Mouse (Mus musculus) megakaryocyte-erythroid progenitor cell, adult 5-6 weeks (primary cell): ENCODE results near the gene Bcdin3d. TPM values are rescaled to one million over a fixed set of nuclear protein-coding genes. Genes with fewer than 3 reads are reported as not detected.

ENCODE experiments used
- total RNA-seq, 2 experiments: library from RNA; stranded (forward) in 1 of 2; stranded (reverse) in 1 of 2; fragments of 200-1000, 215-1000 nt in 1 of 2; fragments of >200 nt in 1 of 2; fragmentation: Nextera tagmentation in 1 of 2; gene quantifications; 2 replicates each; pipeline ENCODE4 v1.2.3; 2014 to 2017

Gene Bcdin3d
- total RNA-seq, 2 experiments from 2014 or later: 6.5 to 6.6 TPM

Other genes starting within 250 kb of the Bcdin3d start
- not detected in 2 replicates for gene Kcnh3, start 249.9 kb downstream of the Bcdin3d start, total RNA-seq (2014; fragmentation: Nextera tagmentation)
- gene Kcnh3, start 249.9 kb downstream of the Bcdin3d start, total RNA-seq (2017): not detected in 2 replicates
- 59.7 and 60.4 TPM in 2 replicates for gene Mcrs1, start 222.8 kb downstream of the Bcdin3d start, total RNA-seq (2014; fragmentation: Nextera tagmentation)
- 23.4 and 35.3 TPM in 2 replicates for gene Mcrs1, start 222.8 kb downstream of the Bcdin3d start, total RNA-seq (2017)
- 26.2 and 41.2 TPM in 2 replicates for gene Prpf40b, start 179.6 kb downstream of the Bcdin3d start, total RNA-seq (2014; fragmentation: Nextera tagmentation)
- gene Prpf40b, start 179.6 kb downstream of the Bcdin3d start, total RNA-seq (2017): 1.4 and 3.5 TPM in 2 replicates
- gene Fam186b, start 178.8 kb downstream of the Bcdin3d start, total RNA-seq (2014; fragmentation: Nextera tagmentation): not detected in 2 replicates
- gene Fam186b, start 178.8 kb downstream of the Bcdin3d start, total RNA-seq (2017): not detected in 2 replicates
- gene Fmnl3, start 104.2 kb downstream of the Bcdin3d start, total RNA-seq (2014; fragmentation: Nextera tagmentation): 0.70 and 4.9 TPM in 2 replicates
- gene Fmnl3, start 104.2 kb downstream of the Bcdin3d start, total RNA-seq (2017): 0.61 and 1.8 TPM in 2 replicates
- gene Tmbim6, start 81.8 kb downstream of the Bcdin3d start, total RNA-seq (2014; fragmentation: Nextera tagmentation): 165 and 208 TPM in 2 replicates
- 86.9 and 93.6 TPM in 2 replicates for gene Tmbim6, start 81.8 kb downstream of the Bcdin3d start, total RNA-seq (2017)
- gene Nckap5l, start 17.0 kb downstream of the Bcdin3d start, total RNA-seq (2014; fragmentation: Nextera tagmentation): 1.6 and 16.0 TPM in 2 replicates
- 0.52 and 7.4 TPM in 2 replicates for gene Nckap5l, start 17.0 kb downstream of the Bcdin3d start, total RNA-seq (2017)
- not detected in 2 replicates for gene Faim2, start 53.4 kb upstream of the Bcdin3d start, total RNA-seq (2014; fragmentation: Nextera tagmentation)
- not detected in 2 replicates for gene Faim2, start 53.4 kb upstream of the Bcdin3d start, total RNA-seq (2017)
- not detected in 2 replicates for gene Aqp2, start 104.3 kb upstream of the Bcdin3d start, total RNA-seq (2014; fragmentation: Nextera tagmentation)
- not detected in 2 replicates for gene Aqp2, start 104.3 kb upstream of the Bcdin3d start, total RNA-seq (2017)
- gene Aqp5, start 116.1 kb upstream of the Bcdin3d start, total RNA-seq (2014; fragmentation: Nextera tagmentation): not detected in 2 replicates
- gene Aqp5, start 116.1 kb upstream of the Bcdin3d start, total RNA-seq (2017): not detected in 2 replicates
- gene Aqp6, start 126.7 kb upstream of the Bcdin3d start, total RNA-seq (2014; fragmentation: Nextera tagmentation): not detected in 2 replicates
- not detected in 2 replicates for gene Aqp6, start 126.7 kb upstream of the Bcdin3d start, total RNA-seq (2017)
- gene Racgap1, start 176.9 kb upstream of the Bcdin3d start, total RNA-seq (2014; fragmentation: Nextera tagmentation): 31.1 and 62.5 TPM in 2 replicates
- gene Racgap1, start 176.9 kb upstream of the Bcdin3d start, total RNA-seq (2017): 38.5 and 45.9 TPM in 2 replicates
- not detected in 2 replicates for gene Asic1, start 195.6 kb upstream of the Bcdin3d start, total RNA-seq (2014; fragmentation: Nextera tagmentation)
- 0.33 TPM in 1 of 2 replicates, not detected in the other for gene Asic1, start 195.6 kb upstream of the Bcdin3d start, total RNA-seq (2017)
- 29.2 and 37.5 TPM in 2 replicates for gene Smarcd1, start 227.4 kb upstream of the Bcdin3d start, total RNA-seq (2014; fragmentation: Nextera tagmentation)
- 10.5 and 28.6 TPM in 2 replicates for gene Smarcd1, start 227.4 kb upstream of the Bcdin3d start, total RNA-seq (2017)
- not detected in 2 replicates for gene Gm17349, start 230.8 kb upstream of the Bcdin3d start, total RNA-seq (2014; fragmentation: Nextera tagmentation)
- not detected in 2 replicates for gene Gm17349, start 230.8 kb upstream of the Bcdin3d start, total RNA-seq (2017)
- 0.49 TPM in 1 of 2 replicates, not detected in the other for gene Gpd1, start 242.8 kb upstream of the Bcdin3d start, total RNA-seq (2014; fragmentation: Nextera tagmentation)
- 0.23 TPM in 1 of 2 replicates, not detected in the other for gene Gpd1, start 242.8 kb upstream of the Bcdin3d start, total RNA-seq (2017)